Mouse (Mus musculus): ENCODE data around the gene Gm14190. TPM values are rescaled to one million over a fixed set of nuclear protein-coding genes. Genes with fewer than 3 reads are reported as not detected.
"Not testable (repeated sequence)": the region's sequence is repeated elsewhere in the genome, so short reads cannot be mapped to it uniquely, and the experiment has no call there.

The Gm14190 gene
- polyA plus RNA-seq (2011; ENCODE audit: insufficient read depth, insufficient read length, low replicate concordance, missing spikeins): not detected in 2 replicates

DNA sequence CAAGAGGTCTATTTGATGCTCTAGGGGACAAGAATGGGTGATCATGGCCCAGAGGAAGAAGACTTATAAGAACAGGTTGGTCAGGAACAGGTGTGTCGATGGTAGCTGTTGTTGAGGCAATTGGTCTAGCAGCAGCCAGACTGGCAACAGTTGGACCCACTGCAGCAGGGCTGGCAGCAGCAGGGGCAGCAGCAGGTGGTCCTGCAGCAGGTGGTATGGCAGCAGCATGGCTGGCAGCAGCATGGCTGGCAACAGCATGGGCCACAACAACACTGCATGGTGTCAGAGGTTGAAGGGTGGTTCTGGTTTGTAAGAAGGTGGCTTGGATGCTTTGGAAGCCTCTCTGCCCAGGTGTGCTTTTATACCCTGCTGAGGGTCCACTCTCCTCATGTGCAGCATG, at the start of gene Gm14190:
Gene Gm14190 (minus strand): TSS at position 278 of the 400 bp plus-strand sequence.
- Histone ChIP-seq H3K4me1 (ENCODE audit: control insufficient read depth, insufficient read depth, low read length) (no peaks in the 10 kb centered on the region), H3K27ac (ENCODE audit: control insufficient read depth, insufficient read depth, low read depth, low read length, poor library complexity) (no peak within 1 kb of the TSS), H3K4me3 (replicated peaks; ENCODE audit: control insufficient read depth, low read depth, low read length) (no peak within 1 kb of the TSS)
- no peak for TF ChIP-seq CTCF (IDR thresholded peaks at IDR 0.05; ENCODE audit: control insufficient read depth, insufficient read depth, low read length)
- no peak for TF ChIP-seq POLR2A (IDR thresholded peaks at IDR 0.05; ENCODE audit: borderline replicate concordance, control insufficient read depth, low read depth, low read length)
- 86% methylated on average over 1 of the region's 1 CpGs for WGBS

GRCm38 (mm10) chr11:99734190-99734589, 43.6 kb upstream of the Gm14190 start, which contains the start of gene Gm14180:
TSS of gene Gm14180 (minus strand) at chr11:99734290.
- no peaks in the 10 kb centered on the region; the same call in 1 of the 2 replicates for H3K4me1 ChIP-seq (ENCODE audit: control insufficient read depth, insufficient read depth, low read length)
- no peak for TF ChIP-seq POLR2A (IDR thresholded peaks at IDR 0.05; ENCODE audit: borderline replicate concordance, control insufficient read depth, low read depth, low read length)
- TF ChIP-seq CTCF (IDR thresholded peaks at IDR 0.05; ENCODE audit: control insufficient read depth, insufficient read depth, low read length): no peak
- no peak within 1 kb of the TSS for H3K27ac ChIP-seq (ENCODE audit: control insufficient read depth, insufficient read depth, low read depth, low read length, poor library complexity)
- H3K4me3 ChIP-seq (replicated peaks; ENCODE audit: control insufficient read depth, low read depth, low read length): no peak within 1 kb of the TSS
- 61% methylated on average over 2 of the region's 2 CpGs for WGBS

- no peak overlapping the region for H3K27ac ChIP-seq (ENCODE audit: control insufficient read depth, insufficient read depth, low read depth, low read length, poor library complexity)
- no peak overlapping the region for H3K4me3 ChIP-seq (replicated peaks; ENCODE audit: control insufficient read depth, low read depth, low read length)
- 75% methylated on average over 2 of the region's 2 CpGs for WGBS
- no peaks in the 10 kb centered on the region for H3K4me1 ChIP-seq (ENCODE audit: control insufficient read depth, insufficient read depth, low read length)
- TF ChIP-seq CTCF (IDR thresholded peaks at IDR 0.05; ENCODE audit: control insufficient read depth, insufficient read depth, low read length): no peak
- no peak for TF ChIP-seq POLR2A (IDR thresholded peaks at IDR 0.05; ENCODE audit: borderline replicate concordance, control insufficient read depth, low read depth, low read length)
These were observed 33.5 kb upstream of the Gm14190 start for GRCm38 (mm10) chr11:99724061-99724460.

- Histone ChIP-seq H3K27ac (ENCODE audit: control insufficient read depth, insufficient read depth, low read depth, low read length, poor library complexity) (no peak overlapping the region), H3K4me3 (replicated peaks; ENCODE audit: control insufficient read depth, low read depth, low read length) (no peak overlapping the region), H3K4me1 (ENCODE audit: control insufficient read depth, insufficient read depth, low read length) (no peaks in the 10 kb centered on the region)
- whole genome bisulfite sequencing: 90% methylated on average over 1 of the region's 1 CpGs
- TF ChIP-seq CTCF (IDR thresholded peaks at IDR 0.05; ENCODE audit: control insufficient read depth, insufficient read depth, low read length): no peak
- no peak for TF ChIP-seq POLR2A (IDR thresholded peaks at IDR 0.05; ENCODE audit: borderline replicate concordance, control insufficient read depth, low read depth, low read length)
These were observed 28.2 kb upstream of the Gm14190 start for GRCm38 (mm10) chr11:99718759-99719158.

DNA sequence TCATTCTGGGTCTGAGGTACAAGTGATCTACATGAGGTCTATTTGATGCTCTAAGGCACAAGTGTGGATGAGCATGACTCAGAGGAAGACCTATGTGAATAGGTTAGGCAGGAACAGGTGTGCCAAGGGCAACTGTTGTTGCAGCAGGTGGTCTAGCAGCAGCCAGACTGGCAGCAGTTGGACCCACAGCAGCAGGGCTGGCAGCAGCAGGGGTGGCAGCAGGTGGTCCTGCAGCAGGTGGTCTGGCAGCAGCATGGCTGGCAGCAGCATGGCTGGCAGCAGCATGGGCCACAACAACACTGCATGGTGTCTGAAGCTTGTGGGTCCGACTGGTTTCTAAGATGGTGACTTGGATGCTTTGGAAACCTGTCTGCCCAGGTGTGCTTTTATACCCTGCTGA, 5.3 kb downstream of the Gm14190 start:
- not testable (repeated sequence) for H3K4me1 ChIP-seq (ENCODE audit: control insufficient read depth, insufficient read depth, low read length); H3K27ac ChIP-seq (ENCODE audit: control insufficient read depth, insufficient read depth, low read depth, low read length, poor library complexity); H3K4me3 ChIP-seq (replicated peaks; ENCODE audit: control insufficient read depth, low read depth, low read length)
- WGBS: 60% methylated on average over 1 of the region's 1 CpGs

GRCm38 (mm10) chr11:99683481-99683880, 7.1 kb downstream of the Gm14190 start:
- H3K4me1 ChIP-seq (ENCODE audit: control insufficient read depth, insufficient read depth, low read length): no peaks in the 10 kb centered on the region; the same call in 1 of the 2 replicates
- no peak overlapping the region for H3K4me3 ChIP-seq (replicated peaks; ENCODE audit: control insufficient read depth, low read depth, low read length)
- TF ChIP-seq CTCF (IDR thresholded peaks at IDR 0.05; ENCODE audit: control insufficient read depth, insufficient read depth, low read length) (no peak), POLR2A (IDR thresholded peaks at IDR 0.05; ENCODE audit: borderline replicate concordance, control insufficient read depth, low read depth, low read length) (no peak)
- WGBS: 72% methylated on average over 2 of the region's 2 CpGs
- H3K27ac ChIP-seq (ENCODE audit: control insufficient read depth, insufficient read depth, low read depth, low read length, poor library complexity): no peak overlapping the region

DNA sequence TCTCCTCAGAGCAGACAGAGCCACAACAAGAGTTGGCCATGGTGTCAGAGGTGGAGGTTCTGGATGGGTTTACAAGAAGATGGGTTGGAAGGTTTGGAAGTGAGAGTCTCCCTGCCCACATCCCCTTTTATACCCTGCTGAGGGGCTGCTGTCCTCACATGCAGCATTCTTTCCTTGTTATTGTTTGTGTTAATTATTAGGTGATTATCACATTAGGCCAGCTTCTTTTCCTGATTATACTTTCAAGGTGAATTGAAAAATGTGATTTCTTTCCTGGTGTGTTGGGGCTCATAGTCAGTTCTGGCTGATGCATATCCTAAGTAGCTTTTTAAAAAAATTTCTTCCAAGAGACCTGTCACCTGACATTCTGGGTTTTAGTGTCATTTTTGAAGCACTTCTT, 24.7 kb downstream of the Gm14190 start, which contains the start of gene Krtap4-6:
Gene Krtap4-6 (minus strand): TSS at position 101 of the 400 bp plus-strand sequence.
- H3K4me1 ChIP-seq (ENCODE audit: control insufficient read depth, insufficient read depth, low read length): no peaks in the 10 kb centered on the region
- no peak for TF ChIP-seq CTCF (IDR thresholded peaks at IDR 0.05; ENCODE audit: control insufficient read depth, insufficient read depth, low read length)
- no peak for TF ChIP-seq POLR2A (IDR thresholded peaks at IDR 0.05; ENCODE audit: borderline replicate concordance, control insufficient read depth, low read depth, low read length)
- H3K27ac ChIP-seq (ENCODE audit: control insufficient read depth, insufficient read depth, low read depth, low read length, poor library complexity): no peak within 1 kb of the TSS
- H3K4me3 ChIP-seq (replicated peaks; ENCODE audit: control insufficient read depth, low read depth, low read length): no peak within 1 kb of the TSS

- Histone ChIP-seq H3K4me1 (ENCODE audit: control insufficient read depth, insufficient read depth, low read length) (no peaks in the 10 kb centered on the region), H3K4me3 (replicated peaks; ENCODE audit: control insufficient read depth, low read depth, low read length) (no peak overlapping the region), H3K27ac (ENCODE audit: control insufficient read depth, insufficient read depth, low read depth, low read length, poor library complexity) (no peak overlapping the region)
- TF ChIP-seq CTCF (IDR thresholded peaks at IDR 0.05; ENCODE audit: control insufficient read depth, insufficient read depth, low read length) (no peak), POLR2A (IDR thresholded peaks at IDR 0.05; ENCODE audit: borderline replicate concordance, control insufficient read depth, low read depth, low read length) (no peak)
- WGBS: 79% methylated on average over 10 of the region's 10 CpGs
These were observed 27.7 kb downstream of the Gm14190 start for GRCm38 (mm10) chr11:99662802-99663201.

DNA sequence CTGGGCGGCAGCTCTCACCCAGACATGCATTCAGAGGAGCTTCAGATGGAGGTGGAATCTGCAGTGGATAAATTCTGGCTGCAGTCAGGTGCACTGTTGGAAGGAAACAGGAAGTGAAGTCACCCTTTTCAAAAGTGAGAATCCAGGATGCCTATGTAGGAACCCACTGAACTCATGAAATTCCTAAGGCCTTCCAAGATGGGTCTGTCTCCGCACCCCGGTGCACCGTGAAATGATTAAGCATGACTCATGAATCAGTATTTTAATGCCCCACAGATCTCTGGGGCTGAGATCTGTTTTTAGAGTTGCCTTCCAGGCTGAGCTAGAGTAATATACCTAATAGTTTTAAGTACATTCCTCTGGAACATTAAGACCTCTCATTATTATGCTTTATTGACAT, 31.3 kb downstream of the Gm14190 start:
- no peak overlapping the region for H3K4me3 ChIP-seq (replicated peaks; ENCODE audit: control insufficient read depth, low read depth, low read length)
- no peaks in the 10 kb centered on the region for H3K4me1 ChIP-seq (ENCODE audit: control insufficient read depth, insufficient read depth, low read length)
- no peak overlapping the region for H3K27ac ChIP-seq (ENCODE audit: control insufficient read depth, insufficient read depth, low read depth, low read length, poor library complexity)
- no peak for TF ChIP-seq CTCF (IDR thresholded peaks at IDR 0.05; ENCODE audit: control insufficient read depth, insufficient read depth, low read length)
- no peak for TF ChIP-seq POLR2A (IDR thresholded peaks at IDR 0.05; ENCODE audit: borderline replicate concordance, control insufficient read depth, low read depth, low read length)
- 86% methylated on average over 4 of the region's 4 CpGs for WGBS

DNA sequence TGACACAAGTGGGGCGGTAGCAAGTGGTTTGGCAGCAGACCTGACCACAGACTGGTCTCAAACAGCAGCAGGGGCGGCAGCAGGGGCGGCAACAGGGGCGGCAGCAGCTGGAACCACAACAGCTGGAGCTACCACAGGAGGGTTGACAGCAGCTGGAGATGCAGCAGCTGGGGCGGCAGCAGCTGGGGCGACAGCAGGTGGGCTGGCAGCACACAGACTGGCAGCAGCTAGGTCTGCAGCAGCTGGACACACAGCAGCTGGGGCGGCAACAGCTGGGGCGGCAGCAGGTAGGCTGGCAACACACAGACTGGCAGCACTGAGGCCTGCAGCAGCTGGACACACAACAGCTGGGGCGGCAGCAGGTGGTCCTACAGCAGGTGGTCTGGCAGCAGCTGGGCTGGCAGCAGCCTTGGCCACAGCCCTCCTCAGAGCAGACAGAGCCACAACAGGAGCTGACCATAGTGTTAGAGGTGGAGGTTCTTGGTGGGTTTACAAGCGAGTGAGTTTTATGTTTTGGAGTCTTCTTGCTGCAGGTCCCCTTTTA, 32.0 kb downstream of the Gm14190 start, which contains the start of gene Gm11563:
Gene Gm11563 (minus strand): TSS at position 494 of the 544 bp plus-strand sequence.
- 48% methylated on average over 10 of the region's 10 CpGs for WGBS
- not testable (repeated sequence) for H3K4me3 ChIP-seq (replicated peaks; ENCODE audit: control insufficient read depth, low read depth, low read length); H3K4me1 ChIP-seq (ENCODE audit: control insufficient read depth, insufficient read depth, low read length); H3K27ac ChIP-seq (ENCODE audit: control insufficient read depth, insufficient read depth, low read depth, low read length, poor library complexity)
